Mouse (Mus musculus) erythroblast, embryonic 14.5 days (primary cell): Measurements from ENCODE around the gene 1600014C23Rik.

Experiments used
- GATA1 ChIP-seq: IDR thresholded peaks from 2 replicates; pipeline ENCODE4 v1.6.1; 2012; ENCODE audit warnings: low read length, inconsistent platforms, mixed read lengths
- TAL1 ChIP-seq: IDR thresholded peaks from 3 replicates; pipeline ENCODE4 v1.6.1; 2012; ENCODE audit warnings: low read length, inconsistent platforms, mixed read lengths

DNA sequence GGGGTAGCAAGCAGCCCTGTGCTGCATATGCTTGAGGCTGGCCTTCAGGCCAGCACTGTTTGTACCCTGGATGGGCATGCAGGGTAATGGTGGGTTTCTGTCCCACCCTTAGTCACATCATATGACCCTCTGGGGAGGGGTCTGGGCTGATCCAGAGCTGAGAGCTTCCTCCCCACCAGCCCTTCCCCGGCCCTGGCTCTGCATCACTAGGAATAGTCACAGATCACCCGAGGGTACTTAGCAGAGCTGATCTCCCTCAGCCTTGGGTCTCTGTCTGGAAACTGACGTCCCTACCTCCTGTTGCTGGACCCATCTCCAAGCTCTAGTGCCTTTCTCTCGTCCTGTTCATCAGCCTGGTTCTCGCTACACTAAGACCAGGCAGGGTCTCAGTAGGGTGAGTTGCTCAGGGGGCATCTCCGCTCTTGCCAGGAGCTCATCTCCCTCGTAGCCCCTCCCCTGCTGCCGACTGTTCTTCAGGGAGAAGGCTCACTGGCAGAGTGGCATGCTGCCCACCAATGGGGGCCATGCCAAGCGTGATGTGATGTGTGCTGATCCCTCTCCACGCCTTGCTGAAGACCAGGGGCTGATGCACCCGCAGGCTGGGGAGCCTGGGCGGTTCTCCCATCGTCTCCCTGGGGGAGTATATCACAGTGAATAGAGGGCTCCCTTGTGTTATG lies 20.7 kb upstream of the 1600014C23Rik start:
- TF ChIP-seq TAL1, result no peak
- TF ChIP-seq GATA1, result no peak
